Mouse (Mus musculus) spleen, adult 2 months (tissue): Measurements from ENCODE around the gene Sec22b.

ENCODE experiments used
- CTCF ChIP-seq: fragments of 200-500 bp; IDR thresholded peaks from 2 replicates; pipeline ENCODE4 v1.5.1; 2011; ENCODE audit warnings: mild to moderate bottlenecking, inconsistent platforms; ENCODE audit not compliant: insufficient read depth, insufficient read length, insufficient replicate concordance; ENCODE audit errors: extremely low read depth
- POLR2A ChIP-seq: fragments of 200-500 bp; IDR thresholded peaks from 2 replicates; pipeline ENCODE4 v1.6.1; 2011; ENCODE audit warnings: low read depth, low read length, inconsistent platforms

DNA sequence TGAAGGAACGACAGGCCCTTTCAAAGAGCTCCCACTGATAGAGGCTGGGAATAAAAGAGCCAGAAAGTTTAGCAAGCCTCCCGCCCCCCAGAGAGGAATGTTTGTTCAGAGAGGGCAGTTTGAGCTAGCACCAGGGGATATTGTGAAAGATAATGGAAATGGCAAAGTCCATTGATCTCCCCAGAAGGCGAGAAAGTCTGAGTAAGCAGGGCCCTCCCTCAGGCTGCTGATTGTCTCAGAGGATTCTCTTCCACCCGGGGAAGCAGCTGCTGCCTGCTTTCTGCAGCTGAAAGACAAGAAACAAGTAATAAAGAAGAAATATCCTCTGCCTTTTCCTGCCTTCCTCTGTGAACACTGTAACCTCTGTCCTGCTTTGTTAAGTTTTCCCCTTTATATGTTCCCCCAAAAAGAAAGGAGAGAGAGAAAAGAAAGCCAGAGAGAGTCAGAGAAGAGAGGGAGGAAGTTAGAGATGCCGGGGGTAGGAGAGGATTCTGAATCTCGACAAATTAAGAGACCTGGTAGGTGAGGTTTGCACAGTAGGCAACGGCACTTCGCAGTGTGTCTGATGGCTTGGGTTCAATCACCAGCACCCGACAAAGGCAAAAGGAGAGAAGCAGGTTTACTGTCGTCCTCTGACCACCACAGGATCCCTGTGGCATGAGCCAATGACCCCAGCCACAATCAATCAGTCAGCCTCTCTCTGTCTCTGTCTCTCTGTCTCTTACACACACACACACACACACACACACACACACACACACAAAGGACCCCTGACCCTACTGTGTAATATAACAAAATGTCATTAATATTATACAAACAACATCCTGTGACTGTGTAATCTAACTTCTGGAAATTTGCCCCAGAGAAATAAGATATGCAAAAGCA is 38.9 kb downstream of the Sec22b start:
- no peak for TF ChIP-seq POLR2A
- TF ChIP-seq CTCF = no peak
